Mouse (Mus musculus): ENCODE data around the gene Ppp1r9a.

DNA sequence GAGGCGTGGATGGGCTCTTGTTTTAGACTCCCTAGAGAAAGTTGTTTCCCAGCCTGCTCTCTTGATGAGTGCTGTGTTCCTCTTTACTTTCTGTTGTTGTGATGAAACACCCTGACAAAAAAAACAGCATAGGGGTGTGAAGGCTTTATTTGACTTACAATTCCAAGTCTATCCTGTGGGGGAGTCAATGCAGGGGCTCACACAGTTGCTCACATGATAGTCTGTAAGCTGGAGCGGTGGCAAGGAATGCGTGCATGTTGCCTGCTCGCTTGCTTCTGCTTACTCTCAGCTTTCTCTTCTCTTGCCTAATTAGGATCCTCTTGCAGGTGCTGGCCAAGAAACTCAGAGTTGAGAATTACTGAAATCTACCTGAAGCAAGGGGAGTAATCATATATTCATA, 74.8 kb downstream of the Ppp1r9a start:
- no peak for TF ChIP-seq POLR2A (IDR thresholded peaks at IDR 0.05; ENCODE audit: control insufficient read depth in 1 of 2, insufficient read depth in 1 of 2, low read depth in 1 of 2, low read length in 2 of 2, poor library complexity in 1 of 2)
- TF ChIP-seq HCFC1 (IDR thresholded peaks at IDR 0.05; ENCODE audit: low read depth, low read length) = no peak
- TF ChIP-seq CTCF (IDR thresholded peaks at IDR 0.05 in 2 of 3, conservative IDR thresholded peaks at IDR 0.05 in 1 of 3; ENCODE audit: control insufficient read depth in 1 of 3, insufficient read depth in 1 of 3, low read depth in 2 of 3, low read length in 3 of 3, poor library complexity in 1 of 3, severe bottlenecking in 1 of 3) = no peak
- TF ChIP-seq E2F4 (IDR thresholded peaks at IDR 0.05; ENCODE audit: borderline replicate concordance, low read depth, low read length) = no peak
- no peak for TF ChIP-seq MXI1 (IDR thresholded peaks at IDR 0.05; ENCODE audit: low read depth, low read length)
- TF ChIP-seq SIN3A (IDR thresholded peaks at IDR 0.05; ENCODE audit: low read length) = no peak
- no peak for TF ChIP-seq CHD2 (IDR thresholded peaks at IDR 0.05; ENCODE audit: low read length)
- no peak for TF ChIP-seq ZMIZ1 (IDR thresholded peaks at IDR 0.05; ENCODE audit: low read depth, low read length)
- no peak for TF ChIP-seq MEF2A (IDR thresholded peaks at IDR 0.05; ENCODE audit: extremely low read depth, insufficient replicate concordance, low read depth, low read length, poor library complexity, severe bottlenecking)
- TF ChIP-seq BHLHE40 (IDR thresholded peaks at IDR 0.05; ENCODE audit: borderline replicate concordance, low read depth, low read length) = no peak
- no peak for TF ChIP-seq MAX (IDR thresholded peaks at IDR 0.05; ENCODE audit: low read length)
- no peak for TF ChIP-seq GATA1 (IDR thresholded peaks at IDR 0.05; ENCODE audit: low read depth, low read length)
- TF ChIP-seq ETS1 (IDR thresholded peaks at IDR 0.05; ENCODE audit: low read depth, low read length) = no peak
- no peak for TF ChIP-seq TCF12 (IDR thresholded peaks at IDR 0.05; ENCODE audit: low read depth, low read length)
